20 mouse cellular contexts compared by ENCODE assay signal in the genomic region with DNA sequence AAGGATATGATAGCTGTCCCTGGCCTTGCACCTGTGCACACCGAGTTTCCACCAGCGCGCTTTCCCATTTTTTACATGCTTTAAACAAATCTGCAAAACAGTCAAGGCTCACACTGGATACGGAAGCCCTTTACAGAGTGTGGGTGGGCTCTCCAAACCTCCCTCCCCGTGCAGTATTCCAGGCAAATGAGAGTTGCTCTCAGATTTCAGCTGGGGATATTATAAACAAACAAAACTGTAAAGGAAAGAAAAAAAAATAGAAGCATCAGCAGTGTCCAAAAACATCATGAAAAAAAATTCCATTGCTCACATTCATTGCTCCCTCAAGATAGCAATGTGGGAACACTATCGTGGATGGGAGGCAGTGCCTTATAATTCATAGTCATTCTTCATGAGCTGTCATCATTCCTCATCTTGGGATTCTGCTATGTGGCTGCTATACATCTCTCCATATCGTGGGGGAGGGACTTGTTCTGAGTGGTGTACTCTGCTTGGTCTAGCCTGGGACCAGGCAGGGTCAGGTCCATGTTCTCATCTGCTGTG.
DNase-seq lines count a peak whose midpoint lies in the region; ATAC-seq and TF ChIP-seq lines count a peak whose summit lies in the region.
"Had no signal": no experiment of that assay in that cellular context is flagged by ENCODE, and none has a peak within 500 bp of the region (broad histone marks: within the 10 kb centered on the region; RNA-seq: fewer than 3 reads in every experiment).

No protein-coding gene starts in this region.

- DNase-seq in kidney, postnatal 0 days (ENCODE audit: low spot score): peak; percentile 75
- DNase-seq in kidney, postnatal 4 days: no peak
- DNase-seq in lung, postnatal 0 days (ENCODE audit: low spot score): peak; percentile 28
- DNase-seq in lung, adult 2 months: no peak
- peak; percentile 22 for DNase-seq in right cerebral cortex, adult 2 months (ENCODE audit: low spot score in 2 of 2)
- DNase-seq in right cerebral cortex, adult 18-20 months: no peak
- no peak for DNase-seq in layer of hippocampus, postnatal 36 days
- DNase-seq: adrenal gland, adult 8-10 months; adrenal gland, postnatal 36 days; cerebellum, adult 11 months; cerebellum, adult 8-10 months; embryo, embryonic 11 days; gastrocnemius, postnatal 14 days; heart, postnatal 36 days had no signal

- no peak for TF ChIP-seq CTCF in kidney, postnatal 0 days (IDR thresholded peaks at IDR 0.05; ENCODE audit: low read depth)
- TF ChIP-seq CTCF in lung, postnatal 0 days (IDR thresholded peaks at IDR 0.05): no peak
- no peak for TF ChIP-seq CTCF in lung, adult 2 months (IDR thresholded peaks at IDR 0.05; ENCODE audit: insufficient read depth, low read length)

- no peak overlapping the region for H3K4me3 ChIP-seq in kidney, postnatal 0 days (replicated peaks; ENCODE audit: low read depth, low read length)
- no peak overlapping the region for H3K4me3 ChIP-seq in lung, postnatal 0 days (ENCODE audit: low read depth, low read length)
- no peak overlapping the region for H3K4me3 ChIP-seq in lung, adult 2 months (replicated peaks; ENCODE audit: extremely low read depth, low read depth, low read length)
- H3K4me3 ChIP-seq: embryonic facial prominence, embryonic 15.5 days; erythroblast, embryonic 14.5 days; forebrain, embryonic 10.5 days; heart, embryonic 12.5 days; hindbrain, embryonic 15.5 days had no signal

- no peak overlapping the region for H3K4me2 ChIP-seq in kidney, postnatal 0 days (ENCODE audit: low read length)
- H3K4me2 ChIP-seq in lung, postnatal 0 days (replicated peaks; ENCODE audit: low read depth, low read length): no peak overlapping the region
- H3K4me2 ChIP-seq: embryonic facial prominence, embryonic 15.5 days; heart, embryonic 12.5 days; hindbrain, embryonic 15.5 days had no signal

- 66% methylated on average over 7 of the region's 7 CpGs for WGBS in kidney, postnatal 0 days
- WGBS in lung, postnatal 0 days: 40% methylated on average over 7 of the region's 7 CpGs
- 45% methylated on average over 7 of the region's 7 CpGs for WGBS in lung, adult 2 months

- no peak overlapping the region for H3K27ac ChIP-seq in kidney, postnatal 0 days
- H3K27ac ChIP-seq in lung, postnatal 0 days (ENCODE audit: low read length): no peak overlapping the region
- H3K27ac ChIP-seq: embryonic facial prominence, embryonic 15.5 days; forebrain, embryonic 10.5 days; hindbrain, embryonic 15.5 days had no signal

- H3K4me1 ChIP-seq in kidney, postnatal 0 days (replicated peaks; ENCODE audit: insufficient read depth, low read length): no peaks in the 10 kb centered on the region
- no peaks in the 10 kb centered on the region for H3K4me1 ChIP-seq in lung, postnatal 0 days (ENCODE audit: insufficient read depth, low read depth, low read length)
- peaks cover 3% of the 10 kb centered on the region; the same call in 1 of the 2 replicates for H3K4me1 ChIP-seq in lung, adult 2 months (ENCODE audit: control insufficient read depth, insufficient read depth, low read length)
- H3K4me1 ChIP-seq: embryonic facial prominence, embryonic 15.5 days; heart, embryonic 12.5 days; hindbrain, embryonic 15.5 days had no signal

- TF ChIP-seq POLR2A in lung, adult 2 months (IDR thresholded peaks at IDR 0.05; ENCODE audit: borderline replicate concordance, extremely low read depth, low read depth, low read length): no peak

- H3K36me3 ChIP-seq in kidney, postnatal 0 days (ENCODE audit: insufficient read depth, low read length): no peaks in the 10 kb centered on the region
- no peaks in the 10 kb centered on the region for H3K36me3 ChIP-seq in lung, postnatal 0 days (ENCODE audit: insufficient read depth, low read length)
- H3K36me3 ChIP-seq: embryonic facial prominence, embryonic 15.5 days; forebrain, embryonic 10.5 days; heart, embryonic 12.5 days; hindbrain, embryonic 15.5 days had no signal

- no peak for TF ChIP-seq EP300 in lung, postnatal 0 days (IDR thresholded peaks at IDR 0.05)

- H3K27me3 ChIP-seq in kidney, postnatal 0 days (ENCODE audit: insufficient read depth, low read length): no peaks in the 10 kb centered on the region
- H3K27me3 ChIP-seq in lung, postnatal 0 days (replicated peaks; ENCODE audit: insufficient read depth, low read length): no peaks in the 10 kb centered on the region
- H3K27me3 ChIP-seq: embryonic facial prominence, embryonic 15.5 days; heart, embryonic 12.5 days; hindbrain, embryonic 15.5 days had no signal

- H3K9ac ChIP-seq in kidney, postnatal 0 days (ENCODE audit: low read depth, low read length): no peak overlapping the region
- no peak overlapping the region for H3K9ac ChIP-seq in lung, postnatal 0 days (replicated peaks; ENCODE audit: low read depth)
- H3K9ac ChIP-seq: embryonic facial prominence, embryonic 15.5 days; heart, embryonic 12.5 days; hindbrain, embryonic 15.5 days had no signal

- H3K9me3 ChIP-seq in kidney, postnatal 0 days (replicated peaks; ENCODE audit: low read length): no peaks in the 10 kb centered on the region
- no peaks in the 10 kb centered on the region for H3K9me3 ChIP-seq in lung, postnatal 0 days (ENCODE audit: low read length)
- H3K9me3 ChIP-seq: embryonic facial prominence, embryonic 15.5 days; forebrain, embryonic 10.5 days; heart, embryonic 12.5 days; hindbrain, embryonic 15.5 days had no signal

- no peak for ATAC-seq in kidney, postnatal 0 days (replicated peaks; ENCODE audit: low FRiP score, low read depth)
- peak; percentile 57 for ATAC-seq in lung, postnatal 0 days
- ATAC-seq: forebrain, embryonic 14.5 days had no signal

Comparison
In these comparisons a context has a peak if more than half of its experiments do, and no peak if none do; other contexts are left out.
1. DNase-seq: peak in kidney, postnatal 0 days (single experiment), lung, postnatal 0 days (single experiment) and right cerebral cortex, adult 2 months (2 of 2); none in kidney, postnatal 4 days (0 of 2), lung, adult 2 months (single experiment), right cerebral cortex, adult 18-20 months (single experiment) and layer of hippocampus, postnatal 36 days (0 of 2).